Mouse (Mus musculus): ENCODE measurements around the gene Pnmal2.

DNA sequence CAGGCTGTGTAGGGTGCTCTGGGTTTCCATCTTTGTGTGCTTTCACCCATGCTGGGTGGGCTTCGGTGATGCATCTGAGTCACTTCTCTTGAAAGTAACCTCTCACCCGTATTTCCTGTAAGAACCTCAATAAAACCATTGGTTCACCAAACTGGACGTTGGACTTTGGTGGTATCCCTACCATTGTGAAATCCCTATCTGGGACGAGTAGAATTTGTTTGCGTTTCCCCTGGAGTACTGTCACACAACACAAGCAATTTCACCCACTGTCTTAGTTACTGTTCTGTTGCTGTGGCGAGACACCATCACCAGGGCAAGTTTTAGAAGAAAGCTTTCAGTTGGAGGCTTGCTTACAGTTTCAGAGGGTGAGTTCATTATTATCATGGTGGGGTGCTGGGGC, 23.9 kb downstream of the Pnmal2 start:
- TF ChIP-seq CTCF (IDR thresholded peaks at IDR 0.05; ENCODE audit: borderline replicate concordance, insufficient read depth, low read depth, low read length) (no peak), POLR2A (IDR thresholded peaks at IDR 0.05; ENCODE audit: borderline replicate concordance, insufficient read depth, low read length) (no peak)
